Mouse (Mus musculus): ENCODE measurements around the gene Kcnk13. TPM values are rescaled to one million over a fixed set of nuclear protein-coding genes. Genes with fewer than 3 reads are reported as not detected.

Gene Kcnk13
- polyA plus RNA-seq (2014; fragmentation: Nextera tagmentation; extraction: Ambion mirVana), result 0.33 and 0.79 TPM in 2 replicates

- DNase-seq (ENCODE audit: low spot score) (peak; percentile 86), ATAC-seq (replicated peaks; ENCODE audit: low FRiP score) (peak; percentile 73)
- Histone ChIP-seq H3K4me2 (ENCODE audit: low read depth, low read length, severe bottlenecking) (peak within 1 kb of the TSS; percentile 96), H3K27ac (ENCODE audit: low read depth, low read length) (no peak within 1 kb of the TSS), H3K4me3 (ENCODE audit: low read depth, low read length) (peak within 1 kb of the TSS; percentile 50), H3K4me1 (replicated peaks; ENCODE audit: control insufficient read depth, insufficient read depth, low read length) (peaks cover 16% of the 10 kb centered on the region), H3K27me3 (ENCODE audit: control insufficient read depth, insufficient read depth, low read length) (peaks cover 46% of the 10 kb centered on the region), H3K9ac (ENCODE audit: low read length) (peak within 1 kb of the TSS; percentile 47), H3K9me3 (ENCODE audit: control insufficient read depth, low read length) (no peaks in the 10 kb centered on the region), H3K36me3 (ENCODE audit: control insufficient read depth, insufficient read depth, low read length) (no peaks in the 10 kb centered on the region)
- 2% methylated on average over 39 of the region's 39 CpGs for WGBS
These were observed at the start of gene Kcnk13 for GRCm38 (mm10) chr12:99964301-99965202. Kcnk13 (plus strand) TSS chr12:99964499.

GRCm38 (mm10) chr12:99917800-99918427 lies 46.4 kb upstream of the Kcnk13 start:
- peaks cover 3% of the 10 kb centered on the region; the same call in 1 of the 2 replicates for H3K4me1 ChIP-seq (replicated peaks; ENCODE audit: control insufficient read depth, insufficient read depth, low read length)
- H3K4me2 ChIP-seq (ENCODE audit: low read depth, low read length, severe bottlenecking), result no peak overlapping the region
- H3K9me3 ChIP-seq (ENCODE audit: control insufficient read depth, low read length), result no peaks in the 10 kb centered on the region
- WGBS, result 91% methylated on average over 15 of the region's 15 CpGs
- no peak overlapping the region for H3K9ac ChIP-seq (ENCODE audit: low read length)
- ATAC-seq (replicated peaks; ENCODE audit: low FRiP score) (no peak), DNase-seq (ENCODE audit: low spot score) (no peak)
- H3K27ac ChIP-seq (ENCODE audit: low read depth, low read length), result no peak overlapping the region
- H3K27me3 ChIP-seq (ENCODE audit: control insufficient read depth, insufficient read depth, low read length), result no peaks in the 10 kb centered on the region
- H3K36me3 ChIP-seq (ENCODE audit: control insufficient read depth, insufficient read depth, low read length), result no peaks in the 10 kb centered on the region; the same call in none of the 2 replicates
- H3K4me3 ChIP-seq (ENCODE audit: low read depth, low read length), result no peak overlapping the region

GRCm38 (mm10) chr12:99919636-99920035 lies 44.7 kb upstream of the Kcnk13 start:
- 92% methylated on average over 3 of the region's 3 CpGs for WGBS
- DNase-seq (ENCODE audit: low spot score), result no peak
- H3K4me3 ChIP-seq (ENCODE audit: low read depth, low read length), result no peak overlapping the region
- no peaks in the 10 kb centered on the region for H3K27me3 ChIP-seq (ENCODE audit: control insufficient read depth, insufficient read depth, low read length)
- no peak overlapping the region for H3K27ac ChIP-seq (ENCODE audit: low read depth, low read length)
- no peaks in the 10 kb centered on the region for H3K9me3 ChIP-seq (ENCODE audit: control insufficient read depth, low read length)
- H3K4me1 ChIP-seq (replicated peaks; ENCODE audit: control insufficient read depth, insufficient read depth, low read length), result peaks cover 8% of the 10 kb centered on the region; the same call in 1 of the 2 replicates
- H3K4me2 ChIP-seq (ENCODE audit: low read depth, low read length, severe bottlenecking), result no peak overlapping the region
- no peaks in the 10 kb centered on the region; the same call in 1 of the 2 replicates for H3K36me3 ChIP-seq (ENCODE audit: control insufficient read depth, insufficient read depth, low read length)
- ATAC-seq (replicated peaks; ENCODE audit: low FRiP score), result no peak
- H3K9ac ChIP-seq (ENCODE audit: low read length), result no peak overlapping the region

- Histone ChIP-seq H3K4me2 (ENCODE audit: low read depth, low read length, severe bottlenecking) (no peak overlapping the region), H3K27ac (ENCODE audit: low read depth, low read length) (no peak overlapping the region), H3K27me3 (ENCODE audit: control insufficient read depth, insufficient read depth, low read length) (no peaks in the 10 kb centered on the region), H3K9ac (ENCODE audit: low read length) (no peak overlapping the region), H3K4me1 (replicated peaks; ENCODE audit: control insufficient read depth, insufficient read depth, low read length) (peaks cover 8% of the 10 kb centered on the region; the same call in 1 of the 2 replicates), H3K9me3 (ENCODE audit: control insufficient read depth, low read length) (no peaks in the 10 kb centered on the region), H3K36me3 (ENCODE audit: control insufficient read depth, insufficient read depth, low read length) (no peaks in the 10 kb centered on the region; the same call in 1 of the 2 replicates), H3K4me3 (ENCODE audit: low read depth, low read length) (no peak overlapping the region)
- WGBS, result 85% methylated on average over 3 of the region's 3 CpGs
- DNase-seq (ENCODE audit: low spot score), result no peak
- no peak for ATAC-seq (replicated peaks; ENCODE audit: low FRiP score)
These were observed 43.3 kb upstream of the Kcnk13 start for GRCm38 (mm10) chr12:99921045-99921444.

DNA sequence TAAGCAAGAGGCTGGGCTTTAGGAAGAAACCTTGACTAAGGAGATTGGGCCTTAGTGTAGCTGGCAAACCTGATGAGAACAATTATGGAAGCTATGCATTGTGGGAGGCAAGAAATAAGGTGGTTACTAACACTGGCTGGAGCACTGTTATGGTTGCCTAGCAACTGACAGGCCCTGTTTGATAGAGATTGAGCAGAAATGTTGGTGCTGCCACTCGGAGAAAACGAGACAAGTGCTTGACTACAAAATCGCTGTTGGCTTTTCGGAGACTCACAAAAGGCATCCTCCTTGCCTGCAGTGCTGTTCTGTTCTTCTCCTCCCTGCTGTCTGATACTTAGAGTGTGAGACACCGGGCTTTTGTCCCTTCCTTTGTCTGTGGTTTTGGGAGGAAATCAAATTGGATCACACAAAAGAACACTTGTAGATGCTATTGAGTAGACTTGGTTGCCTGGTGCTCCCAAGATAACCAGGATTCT lies 41.1 kb upstream of the Kcnk13 start:
- Histone ChIP-seq H3K9ac (ENCODE audit: low read length) (no peak overlapping the region), H3K9me3 (ENCODE audit: control insufficient read depth, low read length) (no peaks in the 10 kb centered on the region), H3K4me2 (ENCODE audit: low read depth, low read length, severe bottlenecking) (no peak overlapping the region), H3K27me3 (ENCODE audit: control insufficient read depth, insufficient read depth, low read length) (no peaks in the 10 kb centered on the region), H3K4me1 (replicated peaks; ENCODE audit: control insufficient read depth, insufficient read depth, low read length) (peaks cover 8% of the 10 kb centered on the region; the same call in 1 of the 2 replicates), H3K27ac (ENCODE audit: low read depth, low read length) (peak overlapping the region; percentile 42), H3K4me3 (ENCODE audit: low read depth, low read length) (no peak overlapping the region), H3K36me3 (ENCODE audit: control insufficient read depth, insufficient read depth, low read length) (no peaks in the 10 kb centered on the region; the same call in 1 of the 2 replicates)
- DNase-seq (ENCODE audit: low spot score), result no peak
- WGBS, result 23% methylated on average over 5 of the region's 5 CpGs
- peak; percentile 68 for ATAC-seq (replicated peaks; ENCODE audit: low FRiP score)

GRCm38 (mm10) chr12:99923703-99924102 lies 40.6 kb upstream of the Kcnk13 start:
- peaks cover 8% of the 10 kb centered on the region; the same call in 1 of the 2 replicates for H3K4me1 ChIP-seq (replicated peaks; ENCODE audit: control insufficient read depth, insufficient read depth, low read length)
- no peak overlapping the region for H3K4me3 ChIP-seq (ENCODE audit: low read depth, low read length)
- no peaks in the 10 kb centered on the region; the same call in 1 of the 2 replicates for H3K36me3 ChIP-seq (ENCODE audit: control insufficient read depth, insufficient read depth, low read length)
- 46% methylated on average over 5 of the region's 5 CpGs for WGBS
- H3K27me3 ChIP-seq (ENCODE audit: control insufficient read depth, insufficient read depth, low read length), result no peaks in the 10 kb centered on the region
- DNase-seq (ENCODE audit: low spot score), result no peak
- no peaks in the 10 kb centered on the region for H3K9me3 ChIP-seq (ENCODE audit: control insufficient read depth, low read length)
- peak overlapping the region; percentile 42; the same call in 1 of the 2 replicates for H3K27ac ChIP-seq (ENCODE audit: low read depth, low read length)
- ATAC-seq (replicated peaks; ENCODE audit: low FRiP score), result 0 out of 2 replicates have a peak, but pooled peaks have one; percentile 57
- no peak overlapping the region for H3K9ac ChIP-seq (ENCODE audit: low read length)
- H3K4me2 ChIP-seq (ENCODE audit: low read depth, low read length, severe bottlenecking), result no peak overlapping the region

DNA sequence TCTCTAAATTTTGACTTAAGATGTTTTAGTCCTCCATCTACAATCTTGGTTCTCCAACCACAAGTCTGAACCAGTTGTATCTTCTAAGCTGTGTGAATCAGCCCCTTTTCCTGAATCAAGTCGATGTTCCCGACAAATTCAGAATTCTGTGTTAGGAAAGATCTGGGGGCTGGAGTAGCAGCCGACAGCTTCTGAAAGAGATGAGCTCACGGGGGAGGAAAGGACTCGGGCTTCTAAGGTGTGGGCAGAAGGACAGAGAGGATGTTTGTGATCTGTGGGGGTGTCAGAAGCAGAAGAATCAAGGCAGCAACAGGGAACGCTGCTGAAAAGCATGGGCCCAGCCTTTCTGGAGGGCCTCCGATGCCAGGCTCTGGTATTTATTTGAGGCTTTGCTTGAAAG lies 36.0 kb upstream of the Kcnk13 start:
- Histone ChIP-seq H3K4me1 (replicated peaks; ENCODE audit: control insufficient read depth, insufficient read depth, low read length) (peaks cover 5% of the 10 kb centered on the region; the same call in 1 of the 2 replicates), H3K4me2 (ENCODE audit: low read depth, low read length, severe bottlenecking) (no peak overlapping the region), H3K9ac (ENCODE audit: low read length) (no peak overlapping the region), H3K27me3 (ENCODE audit: control insufficient read depth, insufficient read depth, low read length) (no peaks in the 10 kb centered on the region), H3K4me3 (ENCODE audit: low read depth, low read length) (no peak overlapping the region), H3K9me3 (ENCODE audit: control insufficient read depth, low read length) (no peaks in the 10 kb centered on the region), H3K36me3 (ENCODE audit: control insufficient read depth, insufficient read depth, low read length) (no peaks in the 10 kb centered on the region; the same call in 1 of the 2 replicates), H3K27ac (ENCODE audit: low read depth, low read length) (no peak overlapping the region)
- no peak for DNase-seq (ENCODE audit: low spot score)
- ATAC-seq (replicated peaks; ENCODE audit: low FRiP score), result no peak
- WGBS, result 88% methylated on average over 7 of the region's 7 CpGs

- H3K4me3 ChIP-seq (ENCODE audit: low read depth, low read length), result no peak overlapping the region
- H3K36me3 ChIP-seq (ENCODE audit: control insufficient read depth, insufficient read depth, low read length), result peaks cover 2% of the 10 kb centered on the region; the same call in 1 of the 2 replicates
- 83% methylated on average over 1 of the region's 1 CpGs for WGBS
These were observed 35.1 kb upstream of the Kcnk13 start for GRCm38 (mm10) chr12:99929160-99929559.

More at GRCm38 (mm10) chr12:99929160-99929559, 35.1 kb upstream of the Kcnk13 start:
- H3K27ac ChIP-seq (ENCODE audit: low read depth, low read length), result no peak overlapping the region
- no peak overlapping the region for H3K9ac ChIP-seq (ENCODE audit: low read length)
- ATAC-seq (replicated peaks; ENCODE audit: low FRiP score) (no peak), DNase-seq (ENCODE audit: low spot score) (no peak)
- no peak overlapping the region for H3K4me2 ChIP-seq (ENCODE audit: low read depth, low read length, severe bottlenecking)
- no peaks in the 10 kb centered on the region for H3K9me3 ChIP-seq (ENCODE audit: control insufficient read depth, low read length)
- H3K27me3 ChIP-seq (ENCODE audit: control insufficient read depth, insufficient read depth, low read length), result no peaks in the 10 kb centered on the region
- H3K4me1 ChIP-seq (replicated peaks; ENCODE audit: control insufficient read depth, insufficient read depth, low read length), result peaks cover under 1% of the 10 kb centered on the region; the same call in 1 of the 2 replicates
